Mouse (Mus musculus) frontal cortex, adult (tissue): Measurements from ENCODE around the gene Nkiras2.
A peak's percentile ranks its signal among the peaks of the same experiment; 100 is the strongest.
"Not testable (repeated sequence)": the region's sequence is repeated elsewhere in the genome, so short reads cannot be mapped to it uniquely, and the experiment has no call there.

Source experiments
- ATAC-seq: cut with Nextera tagmentation; 2 replicates; pipeline ENCODE4 v1.9.2; 2017; ENCODE audit warnings: mild to moderate bottlenecking, moderate library complexity, mixed read lengths; ENCODE audit not compliant: low TSS enrichment

The Nkiras2 gene

GRCm38 (mm10) chr11:100598074-100598473, 21.0 kb upstream of the Nkiras2 start:
- ATAC-seq: no peak

DNA sequence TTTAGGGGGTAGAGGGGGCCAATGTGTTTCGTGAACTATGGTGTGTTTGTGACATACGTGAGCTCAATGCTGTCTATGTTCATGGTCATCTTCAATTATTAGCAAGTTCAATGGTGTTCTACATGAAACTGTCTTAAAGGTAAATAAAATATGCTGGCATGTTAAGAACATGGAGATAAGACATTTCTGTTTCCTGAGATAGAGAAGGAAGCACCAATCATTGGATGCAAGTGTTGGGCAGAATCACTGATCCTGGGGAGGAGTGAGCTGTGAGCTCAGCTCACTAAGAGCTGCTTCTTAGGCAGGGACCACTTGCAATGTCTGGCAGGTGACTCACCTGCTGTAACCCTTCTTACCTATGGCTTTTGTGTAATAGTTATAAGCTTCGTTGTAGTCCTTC, 17.7 kb upstream of the Nkiras2 start:
- ATAC-seq: no peak

DNA sequence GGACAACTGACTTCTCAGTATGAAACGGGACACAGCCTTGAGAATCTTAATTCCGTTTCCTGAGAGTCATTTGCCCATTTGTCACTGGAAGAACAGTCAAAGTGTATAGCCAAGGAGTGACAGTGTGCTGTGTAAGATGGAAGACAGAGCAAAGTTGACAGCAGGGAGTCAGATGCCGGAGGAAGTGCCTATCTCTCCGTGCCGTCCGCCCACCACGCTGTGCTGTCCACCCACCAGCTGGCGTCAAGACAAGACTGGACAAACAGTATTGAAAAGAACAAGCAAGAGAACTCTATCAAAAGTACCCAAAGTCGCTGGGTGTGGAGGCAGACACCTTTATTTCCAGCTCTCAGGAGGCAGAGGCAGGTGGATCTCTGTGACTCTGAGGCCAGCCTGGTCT, 15.9 kb upstream of the Nkiras2 start:
- ATAC-seq: no peak

DNA sequence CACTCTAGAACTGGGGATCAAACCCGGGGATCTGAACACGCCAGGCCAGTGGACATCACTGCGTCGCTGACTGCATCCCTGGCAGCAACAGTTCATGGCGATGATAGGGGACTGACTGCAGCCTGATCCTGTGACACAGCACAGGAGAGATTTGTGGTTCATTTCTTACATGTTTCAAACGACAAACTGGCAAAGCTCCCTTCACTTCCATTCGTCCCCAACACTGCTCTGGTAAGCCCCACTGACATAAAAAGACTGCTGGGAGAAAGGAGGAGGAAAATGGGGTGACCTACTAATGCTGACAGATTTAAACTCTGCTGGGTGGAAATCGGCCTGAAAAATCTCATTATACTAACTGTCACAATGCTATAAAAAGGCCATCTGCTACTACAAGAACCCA, 15.2 kb upstream of the Nkiras2 start:
- peak; percentile 52; the same call in 1 of the 2 replicates for ATAC-seq

- peak; percentile 44; the same call in 1 of the 2 replicates for ATAC-seq
Measured at GRCm38 (mm10) chr11:100604321-100605005, 14.6 kb upstream of the Nkiras2 start.

DNA sequence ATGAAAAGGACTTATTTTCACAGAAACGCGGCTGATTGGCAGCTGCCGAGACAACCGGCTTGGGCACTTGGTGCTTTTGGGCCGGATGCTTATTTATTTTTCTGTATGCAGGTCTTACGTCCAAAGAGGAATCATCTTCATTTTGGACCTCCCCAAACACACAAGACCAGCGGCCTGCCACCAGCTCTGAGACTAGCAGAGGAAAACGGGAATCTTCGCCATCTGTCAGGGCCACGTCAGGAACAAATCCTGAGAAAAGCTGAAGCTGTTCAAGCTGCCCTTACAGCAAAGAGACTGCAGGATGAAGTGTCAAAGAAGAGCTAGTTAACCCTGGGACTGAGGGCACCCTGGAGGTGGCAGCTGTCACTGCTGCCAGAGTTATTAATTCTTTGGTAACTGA, 13.6 kb upstream of the Nkiras2 start:
- no peak for ATAC-seq

- ATAC-seq: no peak
Measured at GRCm38 (mm10) chr11:100607121-100607520, 11.9 kb upstream of the Nkiras2 start.

DNA sequence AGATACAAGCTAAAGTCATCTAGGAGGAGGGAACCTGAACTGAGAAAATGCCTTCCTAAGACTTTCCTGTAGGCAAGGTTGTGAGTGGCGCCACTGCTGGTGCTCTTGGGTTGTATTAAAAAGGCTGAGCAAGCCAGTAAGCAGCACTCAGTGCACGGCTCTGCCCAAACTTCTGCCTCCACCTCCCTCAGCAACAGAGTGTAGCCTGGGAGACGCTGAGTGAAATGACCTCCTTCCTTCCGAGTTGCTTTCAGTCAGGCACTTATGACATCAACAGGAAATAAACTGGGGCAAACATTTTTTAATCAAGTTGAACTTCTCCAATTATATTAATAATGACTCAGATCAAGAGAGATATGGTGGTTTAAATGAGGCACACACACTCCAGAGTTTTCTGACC, 10.2 kb upstream of the Nkiras2 start:
- no peak for ATAC-seq

DNA sequence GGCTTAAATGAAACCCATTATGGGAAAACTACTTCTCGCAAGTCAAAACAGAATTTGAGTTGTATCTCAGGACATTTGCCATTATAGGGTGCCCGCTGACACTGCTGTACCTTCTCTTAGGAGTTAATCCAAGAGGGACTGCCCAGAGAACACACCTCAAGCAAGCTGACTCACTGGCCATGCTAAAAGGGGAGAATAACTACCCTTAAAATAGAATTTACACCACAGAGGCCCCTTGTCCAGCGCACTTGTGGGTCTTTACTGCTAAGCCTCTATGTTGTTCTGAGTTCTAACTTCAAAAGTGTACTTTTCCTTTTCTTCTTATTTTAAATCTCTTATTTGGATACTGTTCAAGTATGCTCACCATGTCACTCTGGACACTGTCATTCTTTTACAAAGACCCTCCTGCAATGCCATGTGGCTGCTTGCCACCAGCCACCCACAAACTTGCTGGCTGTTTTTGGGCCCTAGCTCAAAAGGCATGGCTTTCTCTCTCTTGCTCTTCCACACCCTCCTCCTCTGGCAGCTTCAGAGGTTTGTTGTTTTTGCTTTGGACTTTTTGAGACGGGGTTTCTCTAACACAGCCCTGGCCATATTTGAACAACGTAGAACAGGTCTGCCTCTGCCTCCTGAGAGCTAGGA, 9.6 kb upstream of the Nkiras2 start:
- no peak for ATAC-seq

DNA sequence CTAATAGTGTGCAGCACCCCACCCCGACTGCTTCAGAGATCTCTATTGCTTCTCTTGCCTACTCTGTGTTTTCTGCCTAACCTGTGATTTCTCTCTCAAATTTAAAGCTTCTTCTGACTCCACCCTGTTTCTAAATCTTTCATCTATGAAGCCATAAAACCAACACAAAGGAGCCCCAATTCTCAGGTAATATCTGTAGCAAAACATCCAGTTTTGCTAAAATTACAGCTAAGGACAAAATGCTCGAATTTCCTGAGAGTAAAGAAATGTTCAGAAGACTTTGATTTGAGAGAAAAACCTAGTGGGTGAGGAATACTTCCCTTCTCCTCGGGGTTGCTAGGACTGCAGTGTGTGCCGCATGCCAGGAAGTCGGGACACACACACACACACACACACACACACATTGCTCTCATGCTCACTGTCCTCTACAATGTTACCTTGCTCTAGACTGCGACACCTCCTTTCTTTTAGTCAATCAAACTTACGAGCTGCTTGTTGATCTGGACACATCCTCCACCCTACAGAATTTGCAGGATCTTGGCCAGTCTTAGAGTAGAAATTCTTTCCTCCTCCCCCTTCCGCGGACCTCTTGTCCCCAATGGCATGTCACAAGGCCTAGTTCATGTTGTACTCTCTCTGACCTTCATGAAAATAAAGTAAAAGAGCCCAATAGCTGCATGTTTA, 8.9 kb upstream of the Nkiras2 start:
- ATAC-seq: no peak

DNA sequence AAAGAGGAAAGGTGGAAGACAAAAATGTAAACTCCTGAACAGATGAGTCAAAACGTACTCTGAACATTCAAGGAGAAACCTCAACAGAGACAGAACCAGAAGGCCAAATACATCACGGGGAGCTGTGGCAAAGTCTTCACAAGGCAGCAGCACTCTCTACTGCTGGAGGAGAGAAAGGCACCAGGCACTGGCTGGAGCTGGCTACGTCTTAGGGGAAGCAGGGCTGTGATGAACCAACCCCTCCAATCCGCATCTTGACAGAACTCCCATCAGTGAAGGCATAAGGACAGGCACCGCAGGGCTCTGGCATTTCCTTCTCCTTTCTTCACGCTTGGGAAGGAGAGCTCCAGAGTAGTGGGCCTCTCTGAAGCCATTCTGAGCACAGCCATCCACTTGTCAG, 7.4 kb upstream of the Nkiras2 start:
- no peak for ATAC-seq

DNA sequence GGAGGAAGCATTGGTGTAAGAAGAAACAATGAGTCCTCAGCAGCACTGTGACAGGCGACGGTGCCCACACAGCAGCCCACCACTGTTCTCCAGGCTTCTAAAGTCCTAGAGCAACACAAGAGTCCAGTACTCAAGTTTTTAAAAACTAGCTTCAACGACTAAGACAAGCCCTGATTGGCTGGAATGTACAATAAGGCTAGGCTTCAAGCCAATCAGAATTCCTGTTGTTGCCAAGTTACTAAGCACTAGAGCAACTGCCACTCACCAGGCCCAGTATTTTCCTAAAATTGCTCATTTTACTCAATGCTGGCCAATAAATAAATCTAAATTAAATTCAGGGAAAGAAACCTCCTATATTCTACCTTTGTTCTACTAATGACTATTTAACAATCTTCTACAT, 5.8 kb upstream of the Nkiras2 start:
- no peak for ATAC-seq

- no peak for ATAC-seq
Measured at GRCm38 (mm10) chr11:100616332-100616731, 2.7 kb upstream of the Nkiras2 start.

- not testable (repeated sequence) for ATAC-seq
Measured at GRCm38 (mm10) chr11:100616836-100617235, 2.2 kb upstream of the Nkiras2 start.

DNA sequence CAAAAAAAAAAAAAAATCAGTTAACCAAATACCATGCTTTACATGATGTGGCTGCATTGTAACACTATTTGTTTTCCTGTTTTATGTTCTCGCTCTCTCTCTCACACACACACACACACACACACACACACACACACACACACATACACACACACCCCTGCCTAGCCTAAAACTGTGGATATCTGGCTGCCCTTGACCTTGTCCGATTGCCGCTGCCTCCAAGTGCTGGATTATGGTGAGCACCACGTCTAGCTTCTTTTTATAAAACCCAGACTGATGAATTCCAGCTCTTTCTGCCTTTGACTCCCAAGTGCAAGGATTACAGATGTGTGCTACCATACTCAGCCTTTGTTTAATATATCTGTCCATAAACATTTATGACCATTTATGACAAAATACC, 1.6 kb upstream of the Nkiras2 start:
- no peak for ATAC-seq

GRCm38 (mm10) chr11:100619485-100619975, 486 bp downstream of the Nkiras2 start:
- ATAC-seq: peak; percentile 90

GRCm38 (mm10) chr11:100619982-100620381, 938 bp downstream of the Nkiras2 start, which contains the start of gene Dnajc7:
TSS of gene Dnajc7 (minus strand) at chr11:100620168.
- peak; percentile 42; the same call in 1 of the 2 replicates for ATAC-seq

GRCm38 (mm10) chr11:100622714-100623113, 3.7 kb downstream of the Nkiras2 start:
- ATAC-seq: peak; percentile 73

GRCm38 (mm10) chr11:100623867-100624266, 4.8 kb downstream of the Nkiras2 start:
- ATAC-seq: no peak

GRCm38 (mm10) chr11:100625754-100626700, 7.0 kb downstream of the Nkiras2 start:
- no peak for ATAC-seq

DNA sequence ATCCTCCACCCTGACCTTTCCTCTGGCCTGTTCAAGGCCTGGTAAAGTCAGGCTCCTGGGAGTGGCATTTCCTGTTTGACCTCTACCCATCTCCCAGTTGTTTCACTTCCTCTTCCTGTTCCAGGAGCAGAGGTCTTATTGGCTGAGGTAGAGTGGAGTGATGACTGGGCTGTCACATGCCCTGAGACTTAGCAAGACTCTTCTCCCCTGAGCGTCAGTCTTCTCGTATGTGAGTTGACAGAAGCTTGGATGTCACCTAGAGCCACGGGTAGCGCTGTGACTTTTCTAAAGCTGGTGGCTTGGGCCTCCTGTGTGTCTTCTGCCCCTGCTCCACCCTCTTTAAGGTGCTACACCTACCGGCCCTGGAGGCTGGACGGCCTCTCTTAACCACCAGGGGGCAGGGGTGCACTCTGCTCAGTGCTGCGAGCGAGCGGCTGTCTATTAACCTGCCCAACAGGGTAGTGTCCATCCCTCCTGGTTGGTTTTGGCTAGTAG, 7.7 kb downstream of the Nkiras2 start:
- peak; percentile 72 for ATAC-seq
